Mouse (Mus musculus): ENCODE measurements at regions not wholly inside any gene's neighbourhood (a gene's known extent, or its start where the extent isn't known, plus 50 kb on each side); places are given as distances from the start of the nearest gene placed in this dataset.

- WGBS: 23% methylated on average over 4 of the region's 4 CpGs
- Histone ChIP-seq H3K27me3 (no peaks in the 10 kb centered on the region), H3K4me1 (replicated peaks) (peaks cover 18% of the 10 kb centered on the region), H3K27ac (no peak overlapping the region), H3K36me3 (no peaks in the 10 kb centered on the region), H3K9me3 (no peaks in the 10 kb centered on the region), H3K9ac (replicated peaks) (no peak overlapping the region), H3K4me3 (replicated peaks) (no peak overlapping the region), H3K4me2 (no peak overlapping the region)
- peak; percentile 71; the same call in 1 of the 2 replicates for ATAC-seq (ENCODE audit: insufficient number of reproducible peaks, insufficient read depth, low FRiP score, low TSS enrichment, low read depth)
These were observed 55.0 kb upstream of the Slit3 start for GRCm38 (mm10) chr11:35065959-35066414.

GRCm38 (mm10) chr11:35057791-35058190 is 63.2 kb upstream of the Slit3 start:
- peaks cover 35% of the 10 kb centered on the region for H3K4me1 ChIP-seq (replicated peaks)
- H3K27me3 ChIP-seq: no peaks in the 10 kb centered on the region
- H3K9me3 ChIP-seq: no peaks in the 10 kb centered on the region
- no peak overlapping the region for H3K9ac ChIP-seq (replicated peaks)
- no peak overlapping the region for H3K27ac ChIP-seq
- ATAC-seq (ENCODE audit: insufficient number of reproducible peaks, insufficient read depth, low FRiP score, low TSS enrichment, low read depth): no peak
- H3K4me2 ChIP-seq: no peak overlapping the region
- H3K36me3 ChIP-seq: no peaks in the 10 kb centered on the region
- H3K4me3 ChIP-seq (replicated peaks): no peak overlapping the region
- 73% methylated on average over 6 of the region's 6 CpGs for WGBS

GRCm38 (mm10) chr11:35055496-35056125 is 65.4 kb upstream of the Slit3 start:
- 33% methylated on average over 7 of the region's 7 CpGs for WGBS
- H3K27ac ChIP-seq: peak overlapping the region; percentile 72
- no peak overlapping the region for H3K9ac ChIP-seq (replicated peaks)
- no peaks in the 10 kb centered on the region for H3K36me3 ChIP-seq
- H3K9me3 ChIP-seq: no peaks in the 10 kb centered on the region
- peaks cover 35% of the 10 kb centered on the region for H3K4me1 ChIP-seq (replicated peaks)
- no peaks in the 10 kb centered on the region for H3K27me3 ChIP-seq
- ATAC-seq (ENCODE audit: insufficient number of reproducible peaks, insufficient read depth, low FRiP score, low TSS enrichment, low read depth): no peak
- H3K4me2 ChIP-seq: no peak overlapping the region
- no peak overlapping the region for H3K4me3 ChIP-seq (replicated peaks)

GRCm38 (mm10) chr11:35053613-35053950 is 67.4 kb upstream of the Slit3 start:
- Histone ChIP-seq H3K36me3 (no peaks in the 10 kb centered on the region), H3K9me3 (no peaks in the 10 kb centered on the region), H3K27ac (peak overlapping the region; percentile 87), H3K27me3 (no peaks in the 10 kb centered on the region), H3K9ac (replicated peaks) (no peak overlapping the region), H3K4me3 (replicated peaks) (no peak overlapping the region), H3K4me1 (replicated peaks) (peaks cover 35% of the 10 kb centered on the region), H3K4me2 (peak overlapping the region; percentile 30)
- WGBS: 37% methylated on average over 2 of the region's 2 CpGs
- 0 out of 2 replicates have a peak, but pooled peaks have one; percentile 59 for ATAC-seq (ENCODE audit: insufficient number of reproducible peaks, insufficient read depth, low FRiP score, low TSS enrichment, low read depth)

GRCm38 (mm10) chr11:35052856-35053612 is 68.0 kb upstream of the Slit3 start:
- H3K9ac ChIP-seq (replicated peaks): no peak overlapping the region
- H3K27ac ChIP-seq: peak overlapping the region; percentile 87
- ATAC-seq (ENCODE audit: insufficient number of reproducible peaks, insufficient read depth, low FRiP score, low TSS enrichment, low read depth): 0 out of 2 replicates have a peak, but pooled peaks have one; percentile 47
- peaks cover 35% of the 10 kb centered on the region for H3K4me1 ChIP-seq (replicated peaks)
- 64% methylated on average over 4 of the region's 4 CpGs for WGBS
- no peaks in the 10 kb centered on the region for H3K27me3 ChIP-seq
- H3K4me2 ChIP-seq: peak overlapping the region; percentile 30
- H3K36me3 ChIP-seq: no peaks in the 10 kb centered on the region
- H3K9me3 ChIP-seq: no peaks in the 10 kb centered on the region
- no peak overlapping the region for H3K4me3 ChIP-seq (replicated peaks)

- ATAC-seq (ENCODE audit: insufficient number of reproducible peaks, insufficient read depth, low FRiP score, low TSS enrichment, low read depth): no peak
- Histone ChIP-seq H3K9me3 (no peaks in the 10 kb centered on the region), H3K36me3 (no peaks in the 10 kb centered on the region), H3K4me2 (no peak overlapping the region), H3K4me1 (replicated peaks) (peaks cover 20% of the 10 kb centered on the region), H3K27ac (0 out of 2 replicates have a peak overlapping the region, but pooled peaks have one; percentile 35), H3K4me3 (replicated peaks) (no peak overlapping the region), H3K27me3 (no peaks in the 10 kb centered on the region), H3K9ac (replicated peaks) (no peak overlapping the region)
- 78% methylated on average over 8 of the region's 8 CpGs for WGBS
These were observed 71.3 kb upstream of the Slit3 start for GRCm38 (mm10) chr11:35049663-35050215.

- Histone ChIP-seq H3K4me3 (replicated peaks) (no peak overlapping the region), H3K27ac (no peak overlapping the region), H3K4me1 (replicated peaks) (no peaks in the 10 kb centered on the region), H3K9me3 (no peaks in the 10 kb centered on the region), H3K27me3 (no peaks in the 10 kb centered on the region), H3K4me2 (no peak overlapping the region), H3K9ac (replicated peaks) (no peak overlapping the region), H3K36me3 (no peaks in the 10 kb centered on the region)
- ATAC-seq (ENCODE audit: insufficient number of reproducible peaks, insufficient read depth, low FRiP score, low TSS enrichment, low read depth): no peak
- 82% methylated on average over 1 of the region's 1 CpGs for WGBS
These were observed 76.4 kb upstream of the Slit3 start for GRCm38 (mm10) chr11:35044659-35045058.

GRCm38 (mm10) chr11:35024448-35024847 is 96.6 kb upstream of the Slit3 start:
- H3K36me3 ChIP-seq: no peaks in the 10 kb centered on the region
- WGBS: 8% methylated on average over 8 of the region's 8 CpGs
- peaks cover 17% of the 10 kb centered on the region for H3K4me1 ChIP-seq (replicated peaks)
- peaks cover 6% of the 10 kb centered on the region; the same call in 1 of the 2 replicates for H3K9me3 ChIP-seq
- ATAC-seq (ENCODE audit: insufficient number of reproducible peaks, insufficient read depth, low FRiP score, low TSS enrichment, low read depth): no peak
- H3K4me2 ChIP-seq: peak overlapping the region; percentile 35
- H3K27me3 ChIP-seq: no peaks in the 10 kb centered on the region
- no peak overlapping the region for H3K9ac ChIP-seq (replicated peaks)
- H3K4me3 ChIP-seq (replicated peaks): no peak overlapping the region
- no peak overlapping the region for H3K27ac ChIP-seq

GRCm38 (mm10) chr11:35023813-35024212 is 97.2 kb upstream of the Slit3 start:
- no peak overlapping the region for H3K4me2 ChIP-seq
- no peak overlapping the region for H3K27ac ChIP-seq
- H3K4me1 ChIP-seq (replicated peaks): peaks cover 17% of the 10 kb centered on the region
- no peak overlapping the region for H3K4me3 ChIP-seq (replicated peaks)
- H3K9me3 ChIP-seq: peaks cover 6% of the 10 kb centered on the region; the same call in 1 of the 2 replicates
- no peak overlapping the region for H3K9ac ChIP-seq (replicated peaks)
- no peak for ATAC-seq (ENCODE audit: insufficient number of reproducible peaks, insufficient read depth, low FRiP score, low TSS enrichment, low read depth)
- no peaks in the 10 kb centered on the region for H3K36me3 ChIP-seq
- no peaks in the 10 kb centered on the region for H3K27me3 ChIP-seq
- WGBS: 90% methylated on average over 4 of the region's 4 CpGs

- Histone ChIP-seq H3K36me3 (no peaks in the 10 kb centered on the region), H3K4me3 (replicated peaks) (no peak overlapping the region), H3K4me2 (no peak overlapping the region), H3K27me3 (no peaks in the 10 kb centered on the region), H3K4me1 (replicated peaks) (peaks cover 17% of the 10 kb centered on the region), H3K9me3 (peaks cover 6% of the 10 kb centered on the region; the same call in 1 of the 2 replicates), H3K9ac (replicated peaks) (no peak overlapping the region), H3K27ac (no peak overlapping the region)
- 43% methylated on average over 3 of the region's 3 CpGs for WGBS
- no peak for ATAC-seq (ENCODE audit: insufficient number of reproducible peaks, insufficient read depth, low FRiP score, low TSS enrichment, low read depth)
These were observed 98.9 kb upstream of the Slit3 start for GRCm38 (mm10) chr11:35021990-35022625.

- Histone ChIP-seq H3K4me3 (replicated peaks) (no peak overlapping the region), H3K27me3 (no peaks in the 10 kb centered on the region), H3K4me1 (replicated peaks) (peaks cover 9% of the 10 kb centered on the region), H3K4me2 (no peak overlapping the region), H3K36me3 (no peaks in the 10 kb centered on the region), H3K9ac (replicated peaks) (no peak overlapping the region), H3K9me3 (peaks cover 6% of the 10 kb centered on the region; the same call in 1 of the 2 replicates), H3K27ac (no peak overlapping the region)
- ATAC-seq (ENCODE audit: insufficient number of reproducible peaks, insufficient read depth, low FRiP score, low TSS enrichment, low read depth): no peak
- 70% methylated on average over 3 of the region's 3 CpGs for WGBS
These were observed 104.0 kb upstream of the Slit3 start for GRCm38 (mm10) chr11:35016998-35017397.

Measured in limb, embryonic 12.5 days (tissue).